In the genomic region with DNA sequence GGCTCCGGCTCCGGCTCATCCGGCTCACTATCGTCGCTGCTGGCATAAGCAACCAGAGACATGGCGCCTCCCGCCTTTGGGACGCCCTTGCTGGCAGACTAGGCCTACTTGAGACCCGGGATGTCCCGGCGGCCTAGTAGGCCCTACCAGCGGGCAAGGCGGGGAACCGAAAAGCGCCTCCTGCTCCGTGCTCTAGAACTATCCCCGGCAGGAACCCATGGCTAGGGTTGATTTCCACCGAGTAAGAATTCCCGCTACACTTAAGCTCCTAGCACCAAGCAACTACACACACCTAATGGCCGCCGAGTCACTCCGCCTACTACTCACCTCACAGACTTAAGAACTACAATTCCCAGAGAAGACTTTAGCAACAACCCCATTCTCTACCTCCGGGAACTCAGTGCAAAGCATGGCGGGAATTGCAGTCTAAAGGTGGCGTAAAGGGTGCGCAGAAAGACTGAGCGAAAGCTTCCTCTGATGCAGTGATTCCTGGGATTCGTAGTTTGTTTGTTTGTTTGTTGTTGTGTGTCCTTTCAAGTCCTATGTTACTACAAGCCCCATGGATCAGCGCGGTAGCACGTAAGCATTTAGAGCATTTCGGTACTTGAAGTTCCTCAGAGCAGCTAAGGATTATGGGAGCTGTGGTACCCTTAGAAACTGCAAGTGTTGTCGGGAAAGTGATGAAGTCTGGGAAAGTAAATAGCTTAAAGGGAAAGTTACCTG, we compare ENCODE assay signal across 8 mouse cellular contexts. TPM values are rescaled to one million over a fixed set of nuclear protein-coding genes. Genes with fewer than 3 reads are reported as not detected.
A peak's percentile ranks its signal among the peaks of the same experiment; 100 is the strongest.
DNase-seq lines count a peak whose midpoint lies in the region; ATAC-seq lines count a peak whose summit lies in the region.

A gene (minus strand): TSS at position 328 of the 723 bp plus-strand sequence.

- peak within 1 kb of the TSS; percentile 83 for H3K9ac ChIP-seq in hindbrain, embryonic 15.5 days

- H3K4me3 ChIP-seq in hindbrain, embryonic 15.5 days, result peak within 1 kb of the TSS; percentile 99

- no peaks in the 10 kb centered on the region for H3K36me3 ChIP-seq in hindbrain, embryonic 15.5 days

- no peaks in the 10 kb centered on the region for H3K27me3 ChIP-seq in hindbrain, embryonic 15.5 days

- peak; percentile 99 for ATAC-seq in hindbrain, embryonic 15.5 days (ENCODE audit: low FRiP score, low read depth)

- no peaks in the 10 kb centered on the region for H3K9me3 ChIP-seq in hindbrain, embryonic 15.5 days

- H3K4me1 ChIP-seq in hindbrain, embryonic 15.5 days (replicated peaks), result peaks cover 26% of the 10 kb centered on the region

- peak within 1 kb of the TSS; percentile 89 for H3K27ac ChIP-seq in hindbrain, embryonic 15.5 days (replicated peaks)

- peak within 1 kb of the TSS; percentile 96 for H3K4me2 ChIP-seq in hindbrain, embryonic 15.5 days

- DNase-seq in T-cell, adult 2 months (ENCODE audit: low spot score), result peak; percentile 97
- peak; percentile 86 to 91 for DNase-seq in cerebellum, postnatal 36 days
- peak; percentile 93 to 97 for DNase-seq in frontal cortex, postnatal 36 days (ENCODE audit: low spot score in 2 of 2)
- DNase-seq in left cerebral cortex, adult 11 months (ENCODE audit: low spot score), result peak; percentile 97
- peak; percentile 93 to 96 for DNase-seq in lung, postnatal 4 days
- DNase-seq in retina, postnatal 7 days (ENCODE audit: low read depth, low spot score), result peak; percentile 97
- peak; percentile 71 for DNase-seq in urinary bladder, adult 2 months (ENCODE audit: low spot score)

- under 1% methylated on average over 33 of the region's 33 CpGs for WGBS in hindbrain, embryonic 15.5 days

RNA-seq across cellular contexts. Expression of the gene that starts here (rescaled TPM):
- polyA plus RNA-seq in hindbrain, embryonic 15.5 days (2015; fragmentation: Nextera tagmentation; extraction: Ambion mirVana), result 15.6 and 18.5 TPM in 2 replicates
- polyA plus RNA-seq in urinary bladder, adult 2 months (2012; rRNA removed), result 26.2 and 30.0 TPM in 2 replicates

Comparison
In these comparisons a context has a peak if more than half of its experiments do, and no peak if none do; other contexts are left out.
1. Peak in every context shown above with its lines: DNase-seq, ATAC-seq, H3K4me3 ChIP-seq and H3K27ac ChIP-seq.